Mouse (Mus musculus): ENCODE measurements around the gene Tbx18.

GRCm38 (mm10) chr9:87738123-87738522 lies 7.1 kb upstream of the Tbx18 start:
- TF ChIP-seq CTCF (IDR thresholded peaks at IDR 0.05; ENCODE audit: insufficient read depth, low read length) (no peak), POLR2A (IDR thresholded peaks at IDR 0.05; ENCODE audit: borderline replicate concordance, extremely low read depth, low read depth, low read length) (no peak)
